Mouse (Mus musculus) liver, embryonic 14.5 days (tissue): ENCODE results near the gene 9130023H24Rik. TPM values are rescaled to one million over a fixed set of nuclear protein-coding genes. Genes with fewer than 3 reads are reported as not detected.
A peak's percentile ranks its signal among the peaks of the same experiment; 100 is the strongest.

Experiments
- ATAC-seq: fragments of 200-750 bp; cut with Nextera tagmentation; 2 replicates; pipeline ENCODE4 v1.8.0; 2017; ENCODE audit warnings: moderate number of reproducible peaks, mild to moderate bottlenecking, moderate library complexity; ENCODE audit not compliant: insufficient read depth
- DNase-seq, 3 experiments: peaks; one replicate each; pipeline ENCODE4 v3.0.0-alpha.2; 2012 to 2013; ENCODE audit warnings: low read depth in 3 of 3, low spot score in 3 of 3
- H3K27ac ChIP-seq: fragments of 300-500 bp; sonication (generic); 2 replicates; pipeline ENCODE4 v1.5.1; 2014; ENCODE audit warnings: moderate library complexity, mild to moderate bottlenecking, control low read depth, inconsistent platforms
- H3K27me3 ChIP-seq: fragments of 300-500 bp; sonication (generic); 2 replicates; pipeline ENCODE4 v1.6.1; 2014; ENCODE audit warnings: mild to moderate bottlenecking, low read length, moderate library complexity; ENCODE audit not compliant: control insufficient read depth, insufficient read depth
- H3K36me3 ChIP-seq: fragments of 300-500 bp; sonication (generic); replicated peaks from 2 replicates; pipeline ENCODE4 v1.6.1; 2014; ENCODE audit warnings: low read depth; ENCODE audit not compliant: control insufficient read depth, insufficient read depth
- H3K4me1 ChIP-seq, 2 experiments: fragments of 200-500 bp in 1 of 2; fragments of 300-500 bp in 1 of 2; sonication (generic) in 1 of 2; replicated peaks; 2 replicates each; pipeline ENCODE4 v1.6.1; 2012 to 2014; ENCODE audit warnings: antibody characterized with exemption in 1 of 2, inconsistent platforms in 1 of 2, low read length in 1 of 2; ENCODE audit not compliant: control insufficient read depth in 2 of 2, insufficient read depth in 2 of 2
- H3K4me2 ChIP-seq: fragments of 300-500 bp; sonication (generic); 2 replicates; pipeline ENCODE4 v1.6.1; 2014; ENCODE audit warnings: low read depth, mild to moderate bottlenecking, control low read depth, moderate library complexity
- H3K4me3 ChIP-seq, 2 experiments: fragments of 200-500 bp in 1 of 2; fragments of 300-500 bp in 1 of 2; sonication (generic) in 1 of 2; 2 replicates each; pipeline ENCODE4 v1.5.1; 2012 to 2014; ENCODE audit warnings: low read depth in 2 of 2, low read length in 2 of 2, mild to moderate bottlenecking in 2 of 2, control low read depth in 1 of 2, inconsistent platforms in 1 of 2, moderate library complexity in 1 of 2; ENCODE audit not compliant: insufficient read depth in 1 of 2
- H3K9ac ChIP-seq: fragments of 300-500 bp; sonication (generic); replicated peaks from 2 replicates; pipeline ENCODE4 v1.6.1; 2014; ENCODE audit warnings: mild to moderate bottlenecking, control low read depth, moderate library complexity
- H3K9me3 ChIP-seq: fragments of 300-500 bp; sonication (generic); 2 replicates; pipeline ENCODE4 v1.6.1; 2016; ENCODE audit warnings: low read length, mixed read lengths; ENCODE audit not compliant: control insufficient read depth
- CTCF ChIP-seq: IDR thresholded peaks from 2 replicates; pipeline ENCODE4 v1.5.1; 2016; ENCODE audit warnings: antibody characterized with exemption, low read depth, control low read depth
- EP300 ChIP-seq: IDR thresholded peaks from 2 replicates; pipeline ENCODE4 v1.6.1; 2016; ENCODE audit warnings: antibody characterized with exemption, low read depth
- WGBS: fragments of 180-500 bp; shearing (Covaris S2); extraction: QIAGEN DNeasy Blood & Tissue Kit; methylation state at CpG from one replicate; pipeline ENCODE4 v1.1.7; 2014; ENCODE audit not compliant: insufficient replicate concordance; 5-methylcytosine and 5-hydroxymethylcytosine counted together
- polyA plus RNA-seq, 2 experiments: library from polyadenylated mRNA; depleted of rRNA in 1 of 2; stranded (reverse) in 1 of 2; unstranded in 1 of 2; fragments of >200 nt; fragmentation: Nextera tagmentation in 1 of 2; extraction: Ambion mirVana in 1 of 2; gene quantifications; 2 replicates each; pipeline versions ENCODE4 v1.2.1 to v1.2.3; 2012 to 2014

The 9130023H24Rik gene
- polyA plus RNA-seq, 2 experiments: 1.1 to 1.6 TPM

DNA sequence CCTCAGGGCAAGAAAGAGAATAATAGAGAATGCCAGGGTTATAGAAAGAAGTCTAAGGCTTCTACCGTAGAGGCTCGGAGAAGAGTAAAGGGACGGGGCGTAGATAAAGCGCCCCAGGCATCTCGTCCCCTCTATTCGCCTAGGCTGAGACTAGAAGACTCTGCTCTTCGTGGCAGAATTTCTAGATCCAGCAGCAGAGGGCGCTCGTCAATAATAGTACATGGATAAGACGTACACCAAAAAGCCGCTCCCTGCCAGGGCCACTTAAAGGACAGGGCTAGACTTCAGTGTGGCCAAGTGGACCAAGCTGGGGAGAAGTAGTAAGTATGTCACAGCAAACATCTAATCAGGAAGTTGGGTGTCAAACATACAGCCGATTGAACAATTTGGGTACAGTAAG lies 9.6 kb upstream of the 9130023H24Rik start:
- no peak for TF ChIP-seq EP300
- TF ChIP-seq CTCF: peak; percentile 89
- ATAC-seq (peak; percentile 82), DNase-seq (peak; percentile 70 to 83 (median 80))
- Histone ChIP-seq H3K27me3 (peaks cover 2% of the 10 kb centered on the region), H3K4me1 (peaks cover 11% of the 10 kb centered on the region in 2 experiments), H3K9me3 (no peaks in the 10 kb centered on the region), H3K27ac (no peak overlapping the region; the same call in 1 of the 2 replicates), H3K4me2 (peak overlapping the region; percentile 90), H3K9ac (peak overlapping the region; percentile 72), H3K4me3 (peak overlapping the region; percentile 59 to 66), H3K36me3 (no peaks in the 10 kb centered on the region; the same call in 1 of the 2 replicates)
- 2% methylated on average over 13 of the region's 13 CpGs for WGBS

DNA sequence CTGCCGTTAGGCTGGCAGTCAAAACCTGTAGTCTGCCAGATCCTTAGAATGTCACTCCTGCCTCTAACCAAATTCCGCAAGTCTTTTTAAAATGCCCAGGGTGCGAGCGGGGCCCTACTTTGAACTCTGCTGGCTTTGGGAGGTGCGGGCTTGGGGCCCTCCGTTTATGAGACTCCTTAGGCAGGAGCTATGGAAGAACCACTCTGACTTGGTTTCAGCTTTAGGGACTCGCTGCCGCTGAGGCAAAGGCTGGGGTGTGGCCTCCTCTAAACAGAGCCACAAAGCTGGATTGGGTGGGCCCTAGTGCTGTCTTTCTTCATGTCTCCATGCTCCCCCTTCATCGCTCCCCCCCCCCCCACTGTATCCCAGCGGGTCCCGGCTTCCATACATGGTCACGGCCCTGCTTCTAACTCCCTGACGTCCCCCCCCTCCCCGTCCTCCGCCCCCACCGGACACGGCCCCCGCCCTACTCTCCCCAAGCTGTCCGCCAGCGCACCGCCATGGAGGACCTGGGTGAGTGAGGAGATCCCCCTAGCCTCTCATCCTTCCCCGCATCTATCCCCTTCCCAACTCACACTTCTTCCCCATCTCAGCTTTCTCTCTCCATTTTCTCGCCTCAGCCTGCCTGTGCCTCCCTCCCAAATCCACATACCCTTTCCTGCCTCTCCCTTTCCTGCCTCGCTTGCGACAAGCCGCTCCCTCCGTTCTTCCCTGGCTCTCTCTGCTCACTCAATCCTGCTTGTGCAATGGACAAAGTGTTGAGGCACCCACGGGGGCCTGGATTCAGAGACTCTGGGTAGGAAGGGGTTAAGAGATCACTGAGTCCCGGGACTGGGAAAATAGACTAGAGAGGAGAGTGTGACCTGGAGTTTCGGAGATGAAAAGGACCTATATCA lies 8.9 kb upstream of the 9130023H24Rik start, which contains the start of gene Tgfb1i1:
Tgfb1i1 (plus strand) TSS at position 317 of the 896 bp plus-strand sequence.
- 10% methylated on average over 29 of the region's 30 CpGs for WGBS
- H3K4me1 ChIP-seq: peaks cover 11% of the 10 kb centered on the region in 2 experiments
- ATAC-seq (peak; percentile 40), DNase-seq (no peak)
- peak within 1 kb of the TSS; percentile 59 to 66 for H3K4me3 ChIP-seq
- H3K27me3 ChIP-seq: peaks cover 2% of the 10 kb centered on the region; the same call in 1 of the 2 replicates
- no peaks in the 10 kb centered on the region; the same call in 1 of the 2 replicates for H3K36me3 ChIP-seq
- H3K4me2 ChIP-seq: peak within 1 kb of the TSS; percentile 90
- H3K27ac ChIP-seq: peak within 1 kb of the TSS; percentile 35
- TF ChIP-seq EP300 (no peak), CTCF (no peak)
- peak within 1 kb of the TSS; percentile 72 for H3K9ac ChIP-seq
- no peaks in the 10 kb centered on the region for H3K9me3 ChIP-seq

DNA sequence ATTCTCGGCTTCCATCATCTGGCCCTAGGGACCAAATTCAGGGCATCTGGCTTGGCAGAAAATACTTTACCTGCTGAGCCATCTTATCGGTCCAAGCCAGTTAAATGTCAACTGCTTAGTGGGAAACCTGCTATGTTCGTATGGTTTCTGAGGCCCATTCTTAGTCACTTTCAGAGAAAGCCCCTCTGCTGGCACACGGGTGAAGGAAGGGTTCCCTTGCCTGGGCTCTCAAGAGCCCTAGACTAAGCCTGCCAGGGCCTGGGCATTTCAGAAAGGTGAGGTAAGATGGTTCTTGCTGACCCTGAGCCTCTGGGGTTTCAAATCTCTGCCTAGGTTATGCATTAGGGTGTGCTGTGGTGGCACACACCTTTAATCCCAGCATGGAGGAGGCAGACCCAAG lies 7.7 kb upstream of the 9130023H24Rik start:
- Histone ChIP-seq H3K36me3 (no peaks in the 10 kb centered on the region; the same call in none of the 2 replicates), H3K27me3 (peaks cover 2% of the 10 kb centered on the region; the same call in 1 of the 2 replicates), H3K9ac (no peak overlapping the region), H3K9me3 (no peaks in the 10 kb centered on the region), H3K4me1 (peaks cover 11% of the 10 kb centered on the region in 2 experiments), H3K27ac (no peak overlapping the region), H3K4me3 (no peak overlapping the region), H3K4me2 (no peak overlapping the region)
- WGBS: 76% methylated on average over 4 of the region's 4 CpGs
- DNase-seq (no peak), ATAC-seq (no peak)
- TF ChIP-seq CTCF (no peak), EP300 (no peak)

DNA sequence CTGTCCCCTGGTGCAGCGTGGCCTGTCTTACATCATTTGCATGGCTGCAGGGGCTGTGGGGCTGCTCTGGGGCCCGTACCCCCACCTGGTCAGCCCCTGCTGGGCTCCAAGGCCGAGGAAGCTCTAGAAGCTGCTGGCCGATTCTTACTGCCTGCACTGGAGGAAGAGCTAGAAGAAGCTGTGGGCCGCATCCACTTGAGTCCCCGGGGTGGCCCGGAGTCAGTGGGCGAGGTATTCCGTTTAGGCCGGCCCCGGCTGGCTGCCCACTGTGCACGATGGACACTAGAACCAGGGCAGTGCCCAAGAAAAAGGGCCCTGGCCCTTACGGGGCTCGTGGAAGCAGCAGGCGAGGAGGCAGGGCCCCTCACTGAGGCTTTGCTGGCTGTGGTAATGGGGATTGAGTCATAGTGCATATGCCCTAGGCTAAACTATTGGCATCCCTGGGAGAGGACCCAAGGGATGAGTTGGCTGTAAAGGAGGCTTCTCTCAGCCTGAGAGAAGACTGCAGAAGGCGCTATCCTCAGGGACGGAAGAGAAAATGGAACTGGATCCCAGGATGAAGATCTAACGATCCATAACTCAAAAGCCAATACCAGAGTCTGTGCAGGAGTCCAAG lies 6.7 kb upstream of the 9130023H24Rik start:
- no peak for ATAC-seq

More for the DNA sequence above, 6.7 kb upstream of the 9130023H24Rik start:
- H3K4me2 ChIP-seq: no peak overlapping the region
- no peak overlapping the region for H3K27ac ChIP-seq
- no peaks in the 10 kb centered on the region for H3K9me3 ChIP-seq
- peaks cover 2% of the 10 kb centered on the region; the same call in 1 of the 2 replicates for H3K27me3 ChIP-seq
- peaks cover 6 to 7% of the 10 kb centered on the region in 2 experiments; a peak in 3 of 4 replicates for H3K4me1 ChIP-seq
- WGBS: 86% methylated on average over 18 of the region's 18 CpGs
- TF ChIP-seq CTCF (no peak), EP300 (no peak)
- DNase-seq: no peak
- no peak overlapping the region for H3K4me3 ChIP-seq
- H3K36me3 ChIP-seq: peaks cover 5% of the 10 kb centered on the region
- H3K9ac ChIP-seq: no peak overlapping the region
